Mouse (Mus musculus) B cell, adult 62 days (primary cell): ENCODE measurements around the gene Tarbp1. TPM values are rescaled to one million over a fixed set of nuclear protein-coding genes. Genes with fewer than 3 reads are reported as not detected.

Experiments
- total RNA-seq: library from RNA; stranded (reverse); gene quantifications from 4 replicates; pipeline ENCODE4 v1.2.4, GENCODE M21; 2023

Gene Tarbp1
- 9.4 to 10.3 TPM (median 9.5 TPM) in 4 replicates for total RNA-seq

DNA sequence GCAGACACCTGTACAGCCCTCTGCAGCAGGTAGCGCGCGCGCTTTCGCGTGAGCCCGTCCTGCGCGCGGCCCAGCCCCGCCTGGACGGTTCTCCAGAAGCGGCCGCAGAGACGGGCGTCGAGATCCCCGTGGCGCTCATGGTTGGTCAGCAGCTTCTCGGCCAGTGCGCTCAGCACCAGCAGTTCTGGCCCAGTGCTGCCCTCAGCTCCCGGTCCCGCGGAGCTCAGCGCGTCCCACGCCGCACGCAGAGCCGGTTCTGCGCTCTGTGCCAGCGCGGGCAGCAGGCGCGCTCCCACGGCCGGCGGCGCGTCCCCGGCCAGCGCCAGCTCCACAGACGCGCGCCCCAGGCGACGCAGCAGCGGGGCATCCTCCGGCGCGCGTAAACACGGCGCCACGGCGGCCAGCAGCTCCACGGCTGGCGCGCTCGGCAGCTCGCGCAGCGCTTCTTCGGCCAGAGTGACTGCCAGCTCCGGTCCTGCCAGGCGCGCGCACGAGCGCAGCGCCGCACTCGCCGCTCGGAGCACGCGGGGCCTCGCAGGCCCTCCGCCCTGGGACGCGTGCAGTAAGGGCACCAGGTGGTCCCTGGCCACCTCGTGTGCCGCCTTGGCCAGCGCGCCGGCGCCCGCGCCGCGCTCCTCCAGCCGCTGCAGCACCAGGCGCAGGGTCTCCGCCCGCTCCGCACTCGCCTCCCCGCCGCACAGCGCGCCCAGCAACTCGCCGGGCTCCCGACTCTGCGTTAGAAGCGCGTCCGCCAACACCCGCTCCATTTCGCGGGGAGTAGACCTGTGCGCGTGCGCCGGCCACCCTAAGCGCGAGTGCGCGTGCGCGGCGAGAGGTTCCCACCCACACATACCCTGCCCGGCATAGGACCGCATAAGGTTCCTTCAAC is at the start of gene Tarbp1:
Gene Tarbp1 (minus strand): TSS at position 767 of the 889 bp plus-strand sequence.

DNA sequence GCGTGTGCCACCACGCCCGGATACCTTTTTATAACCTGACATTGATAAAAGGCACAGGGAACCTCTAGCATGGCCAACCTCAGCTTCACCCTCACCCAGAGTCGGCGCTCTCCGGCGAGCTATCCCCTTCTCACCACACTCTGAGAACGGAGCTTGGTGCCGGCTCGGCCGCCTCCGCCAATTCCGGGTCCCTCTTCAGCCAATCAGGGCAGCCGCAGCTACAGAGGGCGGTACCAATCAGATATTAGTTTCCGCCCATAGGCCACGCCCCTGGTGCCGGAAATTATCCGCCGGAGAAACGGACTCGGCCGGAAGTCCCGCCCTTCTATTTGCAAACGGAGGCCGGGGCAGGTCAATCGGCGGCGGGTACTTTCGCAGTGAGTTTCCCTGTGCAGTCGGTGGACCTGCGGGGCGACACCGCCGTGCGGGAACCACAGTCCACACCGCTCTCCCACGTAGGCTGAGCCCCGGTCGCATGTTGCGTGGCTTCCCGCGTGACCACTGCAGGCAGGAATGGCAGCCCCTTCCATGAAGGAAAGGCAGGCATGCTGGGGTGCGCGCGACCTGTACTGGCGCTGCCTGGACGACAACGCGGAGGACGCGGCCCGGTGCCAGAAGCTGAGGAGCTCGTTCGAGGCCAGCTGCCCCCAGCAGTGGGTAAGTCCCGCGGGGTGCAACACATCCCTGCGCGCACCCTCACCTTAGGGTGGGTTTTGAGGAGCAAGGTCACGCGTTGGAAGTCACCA is 52.5 kb downstream of the Tarbp1 start, which contains the start of gene Coa6:
Gene Coa6 (plus strand): TSS at position 342 of the 746 bp plus-strand sequence.

Other genes starting within 250 kb of the Tarbp1 start
- not detected in 4 replicates for gene Slc35f3, start 176.5 kb downstream of the Tarbp1 start, total RNA-seq
- 7.2 to 14.1 TPM (median 10.3 TPM) in 4 replicates for gene Coa6, start 52.5 kb downstream of the Tarbp1 start, total RNA-seq
- 108 to 121 TPM (median 116 TPM) in 4 replicates for gene Irf2bp2, start 118.9 kb upstream of the Tarbp1 start, total RNA-seq